Mouse (Mus musculus): ENCODE data around the gene Mgll. TPM values are rescaled to one million over a fixed set of nuclear protein-coding genes. Genes with fewer than 3 reads are reported as not detected.

Gene Mgll
- polyA plus RNA-seq, 1 experiment from 2014 or later = 65.4 TPM

GRCm38 (mm10) chr6:88813832-88814231 lies 89.6 kb downstream of the Mgll start:
- Histone ChIP-seq H3K4me3 (ENCODE audit: low read depth, low read length) (no peak overlapping the region), H3K4me1 (replicated peaks; ENCODE audit: control insufficient read depth, insufficient read depth, low read length) (no peaks in the 10 kb centered on the region), H3K9ac (ENCODE audit: low read depth, low read length) (no peak overlapping the region), H3K36me3 (ENCODE audit: control insufficient read depth, insufficient read depth) (no peaks in the 10 kb centered on the region), H3K27ac (ENCODE audit: low read depth, low read length) (no peak overlapping the region), H3K9me3 (ENCODE audit: control insufficient read depth) (no peaks in the 10 kb centered on the region), H3K27me3 (replicated peaks; ENCODE audit: control insufficient read depth, insufficient read depth, low read length) (no peaks in the 10 kb centered on the region), H3K4me2 (replicated peaks; ENCODE audit: low read depth) (no peak overlapping the region)
- ATAC-seq = no peak
- TF ChIP-seq CTCF (IDR thresholded peaks at IDR 0.05; ENCODE audit: low read depth) = no peak
- 75% methylated on average over 10 of the region's 10 CpGs for WGBS

DNA sequence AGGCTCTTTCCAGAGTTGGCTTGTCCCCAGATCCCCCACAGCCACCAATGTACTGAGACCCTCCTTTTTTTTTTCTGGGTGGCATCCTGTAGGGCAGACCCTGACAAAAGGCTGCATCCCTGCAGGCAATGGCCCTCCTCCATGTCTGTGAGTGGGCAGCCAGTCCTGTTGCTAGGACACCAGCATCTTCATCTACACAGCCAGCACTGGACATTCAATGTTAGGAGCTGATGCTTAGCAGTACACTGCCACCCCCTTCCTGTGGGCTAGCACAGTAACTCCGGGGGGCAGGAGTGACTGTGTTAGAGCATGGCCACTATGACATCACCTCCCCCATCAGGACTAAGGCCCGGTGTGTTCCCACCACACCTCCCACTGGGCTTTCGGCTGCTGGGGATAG lies 90.8 kb downstream of the Mgll start:
- H3K4me2 ChIP-seq (replicated peaks; ENCODE audit: low read depth) = no peak overlapping the region

DNA sequence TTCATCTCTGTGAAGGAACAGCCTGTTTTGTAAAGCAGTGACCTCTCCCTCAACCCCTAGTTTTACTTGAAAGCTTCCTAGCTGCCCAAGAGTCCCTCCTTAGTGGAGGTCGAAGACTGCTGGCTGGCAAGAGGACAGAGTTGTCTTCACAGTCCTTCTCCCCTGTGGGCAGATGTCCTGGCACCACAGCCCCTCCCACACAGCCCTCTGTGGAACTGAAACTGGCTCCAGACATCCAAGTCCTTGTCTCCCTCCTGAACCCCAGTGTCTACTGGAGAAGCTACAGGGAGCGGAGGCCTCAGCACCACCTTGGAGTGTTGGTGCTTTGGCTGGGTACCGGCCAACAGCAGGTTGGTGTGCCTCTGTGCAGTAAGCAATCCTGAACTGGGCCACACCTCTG lies 91.3 kb downstream of the Mgll start:
- Histone ChIP-seq H3K36me3 (ENCODE audit: control insufficient read depth, insufficient read depth) (no peaks in the 10 kb centered on the region), H3K27me3 (replicated peaks; ENCODE audit: control insufficient read depth, insufficient read depth, low read length) (no peaks in the 10 kb centered on the region), H3K4me3 (ENCODE audit: low read depth, low read length) (no peak overlapping the region), H3K9me3 (ENCODE audit: control insufficient read depth) (no peaks in the 10 kb centered on the region), H3K4me2 (replicated peaks; ENCODE audit: low read depth) (no peak overlapping the region), H3K4me1 (replicated peaks; ENCODE audit: control insufficient read depth, insufficient read depth, low read length) (no peaks in the 10 kb centered on the region), H3K9ac (ENCODE audit: low read depth, low read length) (no peak overlapping the region), H3K27ac (ENCODE audit: low read depth, low read length) (no peak overlapping the region)
- ATAC-seq = no peak
- TF ChIP-seq CTCF (IDR thresholded peaks at IDR 0.05; ENCODE audit: low read depth) = no peak
- WGBS = 85% methylated on average over 3 of the region's 3 CpGs

More for the DNA sequence above, 90.8 kb downstream of the Mgll start:
- H3K36me3 ChIP-seq (ENCODE audit: control insufficient read depth, insufficient read depth) = no peaks in the 10 kb centered on the region
- no peaks in the 10 kb centered on the region for H3K4me1 ChIP-seq (replicated peaks; ENCODE audit: control insufficient read depth, insufficient read depth, low read length)
- H3K4me3 ChIP-seq (ENCODE audit: low read depth, low read length) = no peak overlapping the region
- 93% methylated on average over 3 of the region's 3 CpGs for WGBS
- H3K9ac ChIP-seq (ENCODE audit: low read depth, low read length) = no peak overlapping the region
- no peaks in the 10 kb centered on the region for H3K27me3 ChIP-seq (replicated peaks; ENCODE audit: control insufficient read depth, insufficient read depth, low read length)
- no peak for ATAC-seq
- no peak for TF ChIP-seq CTCF (IDR thresholded peaks at IDR 0.05; ENCODE audit: low read depth)
- no peaks in the 10 kb centered on the region for H3K9me3 ChIP-seq (ENCODE audit: control insufficient read depth)
- no peak overlapping the region for H3K27ac ChIP-seq (ENCODE audit: low read depth, low read length)

DNA sequence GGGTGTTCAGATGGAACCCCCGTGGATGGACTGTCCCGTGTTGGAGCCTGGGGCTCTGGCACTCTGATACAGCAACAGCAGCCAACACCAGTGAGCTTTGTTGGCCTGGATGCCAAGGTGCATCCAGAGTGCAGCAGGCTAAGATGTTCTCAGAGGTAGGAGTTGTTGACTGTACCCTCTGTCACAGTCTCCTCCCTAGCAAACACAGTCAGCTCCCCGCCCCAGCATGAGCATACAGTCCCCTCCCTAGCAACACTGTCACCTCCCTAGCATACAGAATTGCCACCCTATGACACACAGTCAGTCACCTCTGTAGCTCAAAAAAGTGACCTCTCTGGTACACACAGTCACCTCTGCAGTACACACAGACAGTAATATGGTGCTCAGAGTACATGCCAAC lies 92.7 kb downstream of the Mgll start:
- Histone ChIP-seq H3K4me2 (replicated peaks; ENCODE audit: low read depth) (no peak overlapping the region), H3K36me3 (ENCODE audit: control insufficient read depth, insufficient read depth) (peaks cover 4% of the 10 kb centered on the region; the same call in 1 of the 2 replicates), H3K4me1 (replicated peaks; ENCODE audit: control insufficient read depth, insufficient read depth, low read length) (no peaks in the 10 kb centered on the region), H3K4me3 (ENCODE audit: low read depth, low read length) (no peak overlapping the region), H3K27me3 (replicated peaks; ENCODE audit: control insufficient read depth, insufficient read depth, low read length) (no peaks in the 10 kb centered on the region), H3K9me3 (ENCODE audit: control insufficient read depth) (no peaks in the 10 kb centered on the region), H3K9ac (ENCODE audit: low read depth, low read length) (no peak overlapping the region), H3K27ac (ENCODE audit: low read depth, low read length) (no peak overlapping the region)
- TF ChIP-seq CTCF (IDR thresholded peaks at IDR 0.05; ENCODE audit: low read depth) = no peak
- 83% methylated on average over 3 of the region's 3 CpGs for WGBS
- no peak for ATAC-seq

DNA sequence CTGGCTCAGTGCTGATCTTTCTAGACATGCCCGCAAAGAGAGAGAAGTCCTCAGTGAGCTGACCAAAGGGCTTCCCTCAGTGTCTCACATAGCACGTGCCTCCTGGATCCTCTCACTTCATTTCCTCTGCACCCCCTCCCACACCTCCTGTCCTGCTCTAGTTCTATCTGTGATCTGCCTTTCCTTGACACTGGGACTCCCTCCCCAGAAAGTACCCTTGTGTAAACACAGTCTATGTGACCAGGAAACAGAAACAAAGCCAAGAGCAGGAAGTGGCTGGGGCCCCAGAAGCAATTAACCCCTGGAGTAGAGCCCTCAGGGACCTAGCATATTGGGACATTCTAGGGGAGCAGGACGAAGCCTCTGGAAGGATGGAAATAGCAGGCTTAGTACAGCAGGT lies 96.6 kb downstream of the Mgll start:
- TF ChIP-seq CTCF (IDR thresholded peaks at IDR 0.05; ENCODE audit: low read depth) = no peak
- Histone ChIP-seq H3K27ac (ENCODE audit: low read depth, low read length) (no peak overlapping the region), H3K27me3 (replicated peaks; ENCODE audit: control insufficient read depth, insufficient read depth, low read length) (no peaks in the 10 kb centered on the region), H3K9ac (ENCODE audit: low read depth, low read length) (no peak overlapping the region), H3K9me3 (ENCODE audit: control insufficient read depth) (no peaks in the 10 kb centered on the region), H3K4me3 (ENCODE audit: low read depth, low read length) (no peak overlapping the region), H3K4me2 (replicated peaks; ENCODE audit: low read depth) (no peak overlapping the region), H3K4me1 (replicated peaks; ENCODE audit: control insufficient read depth, insufficient read depth, low read length) (no peaks in the 10 kb centered on the region), H3K36me3 (ENCODE audit: control insufficient read depth, insufficient read depth) (peaks cover 16% of the 10 kb centered on the region; the same call in 1 of the 2 replicates)
- WGBS = 17% methylated on average over 3 of the region's 3 CpGs
- ATAC-seq = peak; percentile 48; the same call in 1 of the 2 replicates

GRCm38 (mm10) chr6:88821294-88821693 lies 97.1 kb downstream of the Mgll start:
- H3K4me1 ChIP-seq (replicated peaks; ENCODE audit: control insufficient read depth, insufficient read depth, low read length) = no peaks in the 10 kb centered on the region

DNA sequence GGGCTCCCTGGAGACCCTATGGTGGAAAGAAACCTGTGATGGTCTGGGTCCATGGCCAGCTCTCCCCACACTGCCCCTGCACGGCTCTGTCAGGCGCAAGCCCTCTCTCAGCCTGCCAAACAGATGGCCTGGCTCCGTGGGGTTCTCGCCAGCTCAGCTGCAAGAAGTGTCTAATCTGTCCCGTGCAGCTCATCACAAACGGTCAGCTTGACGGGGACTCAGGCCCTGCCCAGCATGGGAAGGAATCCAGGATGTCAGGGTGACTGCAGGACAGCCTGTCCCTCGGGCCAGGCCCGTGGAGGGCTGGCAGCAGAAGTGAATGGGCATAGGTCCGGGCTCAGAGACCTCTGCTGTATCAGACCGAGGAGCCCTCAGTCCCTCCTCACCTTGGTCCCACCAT lies 97.7 kb downstream of the Mgll start:
- no peaks in the 10 kb centered on the region for H3K9me3 ChIP-seq (ENCODE audit: control insufficient read depth)
- H3K4me1 ChIP-seq (replicated peaks; ENCODE audit: control insufficient read depth, insufficient read depth, low read length) = no peaks in the 10 kb centered on the region
- 73% methylated on average over 11 of the region's 11 CpGs for WGBS
- H3K27me3 ChIP-seq (replicated peaks; ENCODE audit: control insufficient read depth, insufficient read depth, low read length) = no peaks in the 10 kb centered on the region
- TF ChIP-seq CTCF (IDR thresholded peaks at IDR 0.05; ENCODE audit: low read depth) = no peak
- H3K4me2 ChIP-seq (replicated peaks; ENCODE audit: low read depth) = no peak overlapping the region
- H3K4me3 ChIP-seq (ENCODE audit: low read depth, low read length) = no peak overlapping the region
- H3K9ac ChIP-seq (ENCODE audit: low read depth, low read length) = no peak overlapping the region
- ATAC-seq = no peak
- H3K36me3 ChIP-seq (ENCODE audit: control insufficient read depth, insufficient read depth) = peaks cover 19% of the 10 kb centered on the region; the same call in 1 of the 2 replicates
- no peak overlapping the region for H3K27ac ChIP-seq (ENCODE audit: low read depth, low read length)

More at GRCm38 (mm10) chr6:88821294-88821693, 97.1 kb downstream of the Mgll start:
- no peak overlapping the region for H3K4me3 ChIP-seq (ENCODE audit: low read depth, low read length)
- no peaks in the 10 kb centered on the region for H3K27me3 ChIP-seq (replicated peaks; ENCODE audit: control insufficient read depth, insufficient read depth, low read length)
- no peak for TF ChIP-seq CTCF (IDR thresholded peaks at IDR 0.05; ENCODE audit: low read depth)
- H3K9ac ChIP-seq (ENCODE audit: low read depth, low read length) = no peak overlapping the region
- H3K27ac ChIP-seq (ENCODE audit: low read depth, low read length) = no peak overlapping the region
- H3K4me2 ChIP-seq (replicated peaks; ENCODE audit: low read depth) = no peak overlapping the region
- no peak for ATAC-seq
- WGBS = 88% methylated on average over 6 of the region's 6 CpGs
- no peaks in the 10 kb centered on the region for H3K9me3 ChIP-seq (ENCODE audit: control insufficient read depth)
- peaks cover 19% of the 10 kb centered on the region; the same call in 1 of the 2 replicates for H3K36me3 ChIP-seq (ENCODE audit: control insufficient read depth, insufficient read depth)

Measured in intestine, postnatal 0 days (tissue).